Mouse (Mus musculus) liver, postnatal 0 days (tissue): ENCODE data around the gene Phyhd1.

Experiments
- CTCF ChIP-seq: sonication (generic); IDR thresholded peaks from 2 replicates; pipeline ENCODE4 v1.5.1; 2016; ENCODE audit warnings: antibody characterized with exemption, low read depth
- EP300 ChIP-seq: IDR thresholded peaks from 2 replicates; pipeline ENCODE4 v1.6.1; 2016; ENCODE audit warnings: antibody characterized with exemption, low read depth, mild to moderate bottlenecking

DNA sequence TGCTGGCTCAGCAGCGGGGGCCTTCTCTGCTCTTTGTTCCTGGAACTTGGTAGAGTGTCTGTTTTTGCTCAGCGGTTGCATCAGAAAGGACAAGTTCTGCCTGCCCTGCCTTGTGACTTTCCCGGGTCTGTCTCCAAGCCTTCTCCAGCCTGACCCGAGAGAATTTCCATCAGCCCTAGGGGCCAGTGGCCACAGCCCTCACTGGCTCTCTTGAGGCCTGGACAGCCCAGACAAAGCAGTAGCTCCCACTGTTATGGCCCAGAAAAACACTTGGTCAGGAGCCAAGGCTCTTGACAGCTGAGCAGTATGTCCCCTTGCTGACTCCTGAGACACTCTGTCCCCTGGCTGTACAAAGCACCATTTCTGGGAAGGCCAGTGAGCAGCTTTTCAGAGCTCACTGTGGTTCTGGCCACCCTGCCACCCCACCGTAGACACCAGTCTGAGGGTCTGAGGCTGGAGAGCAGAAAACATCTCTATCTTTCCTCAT is at the start of gene Phyhd1:
- no peak for TF ChIP-seq CTCF
- TF ChIP-seq EP300, result no peak
